Mouse (Mus musculus): Measurements from ENCODE around the gene Wfdc21. TPM values are rescaled to one million over a fixed set of nuclear protein-coding genes. Genes with fewer than 3 reads are reported as not detected.

The Wfdc21 gene
- polyA plus RNA-seq (2014; fragmentation: Nextera tagmentation; extraction: Ambion mirVana): not detected in 2 replicates

GRCm38 (mm10) chr11:83746681-83747080 is at the start of gene Wfdc21:
Gene Wfdc21, plus strand, starts transcription at chr11:83746940.
- no peak within 1 kb of the TSS for H3K4me2 ChIP-seq (ENCODE audit: low read depth)
- no peaks in the 10 kb centered on the region for H3K27me3 ChIP-seq (ENCODE audit: control insufficient read depth, insufficient read depth, low read length)
- no peak for ATAC-seq (ENCODE audit: insufficient read depth, low FRiP score, low TSS enrichment)
- 77% methylated on average over 5 of the region's 5 CpGs for WGBS
- DNase-seq (ENCODE audit: low spot score): no peak
- no peak within 1 kb of the TSS for H3K9ac ChIP-seq (ENCODE audit: low read length)
- H3K27ac ChIP-seq (ENCODE audit: low read depth, low read length): no peak within 1 kb of the TSS
- no peaks in the 10 kb centered on the region for H3K9me3 ChIP-seq (ENCODE audit: control insufficient read depth, low read length)
- no peaks in the 10 kb centered on the region for H3K4me1 ChIP-seq (ENCODE audit: control insufficient read depth, insufficient read depth, low read length)
- H3K4me3 ChIP-seq (ENCODE audit: low read depth, low read length): no peak within 1 kb of the TSS
- H3K36me3 ChIP-seq (ENCODE audit: control insufficient read depth, insufficient read depth, low read length): no peaks in the 10 kb centered on the region

- Histone ChIP-seq H3K4me3 (ENCODE audit: low read depth, low read length) (no peak within 1 kb of the TSS), H3K36me3 (ENCODE audit: control insufficient read depth, insufficient read depth, low read length) (no peaks in the 10 kb centered on the region), H3K27ac (ENCODE audit: low read depth, low read length) (no peak within 1 kb of the TSS), H3K4me1 (ENCODE audit: control insufficient read depth, insufficient read depth, low read length) (no peaks in the 10 kb centered on the region), H3K4me2 (ENCODE audit: low read depth) (no peak within 1 kb of the TSS), H3K9ac (ENCODE audit: low read length) (no peak within 1 kb of the TSS), H3K27me3 (ENCODE audit: control insufficient read depth, insufficient read depth, low read length) (no peaks in the 10 kb centered on the region), H3K9me3 (ENCODE audit: control insufficient read depth, low read length) (no peaks in the 10 kb centered on the region)
- ATAC-seq (ENCODE audit: insufficient read depth, low FRiP score, low TSS enrichment): no peak
- no peak for DNase-seq (ENCODE audit: low spot score)
- 29% methylated on average over 1 of the region's 1 CpGs for WGBS
These were observed 43.0 kb upstream of the Wfdc21 start, which contains the start of gene Wfdc17 for GRCm38 (mm10) chr11:83703705-83704104. Gene Wfdc17, plus strand, starts transcription at chr11:83703991.

GRCm38 (mm10) chr11:83708715-83709114 is 38.0 kb upstream of the Wfdc21 start, which contains the start of gene Wfdc18:
Gene Wfdc18, plus strand, starts transcription at chr11:83709015.
- 79% methylated on average over 4 of the region's 4 CpGs for WGBS

GRCm38 (mm10) chr11:83709683-83710082 is 37.1 kb upstream of the Wfdc21 start:
- Histone ChIP-seq H3K27ac (ENCODE audit: low read depth, low read length) (no peak overlapping the region), H3K36me3 (ENCODE audit: control insufficient read depth, insufficient read depth, low read length) (no peaks in the 10 kb centered on the region), H3K27me3 (ENCODE audit: control insufficient read depth, insufficient read depth, low read length) (no peaks in the 10 kb centered on the region), H3K9ac (ENCODE audit: low read length) (no peak overlapping the region), H3K9me3 (ENCODE audit: control insufficient read depth, low read length) (no peaks in the 10 kb centered on the region), H3K4me1 (ENCODE audit: control insufficient read depth, insufficient read depth, low read length) (no peaks in the 10 kb centered on the region), H3K4me2 (ENCODE audit: low read depth) (no peak overlapping the region), H3K4me3 (ENCODE audit: low read depth, low read length) (no peak overlapping the region)
- ATAC-seq (ENCODE audit: insufficient read depth, low FRiP score, low TSS enrichment) (no peak), DNase-seq (ENCODE audit: low spot score) (no peak)
- 91% methylated on average over 5 of the region's 5 CpGs for WGBS

More at GRCm38 (mm10) chr11:83708715-83709114, 38.0 kb upstream of the Wfdc21 start, which contains the start of gene Wfdc18:
- Histone ChIP-seq H3K36me3 (ENCODE audit: control insufficient read depth, insufficient read depth, low read length) (no peaks in the 10 kb centered on the region), H3K9me3 (ENCODE audit: control insufficient read depth, low read length) (no peaks in the 10 kb centered on the region), H3K27me3 (ENCODE audit: control insufficient read depth, insufficient read depth, low read length) (no peaks in the 10 kb centered on the region), H3K9ac (ENCODE audit: low read length) (no peak within 1 kb of the TSS), H3K4me1 (ENCODE audit: control insufficient read depth, insufficient read depth, low read length) (no peaks in the 10 kb centered on the region), H3K4me3 (ENCODE audit: low read depth, low read length) (no peak within 1 kb of the TSS), H3K27ac (ENCODE audit: low read depth, low read length) (no peak within 1 kb of the TSS), H3K4me2 (ENCODE audit: low read depth) (no peak within 1 kb of the TSS)
- ATAC-seq (ENCODE audit: insufficient read depth, low FRiP score, low TSS enrichment): no peak
- DNase-seq (ENCODE audit: low spot score): no peak

GRCm38 (mm10) chr11:83712671-83713070 is 34.1 kb upstream of the Wfdc21 start:
- no peaks in the 10 kb centered on the region for H3K9me3 ChIP-seq (ENCODE audit: control insufficient read depth, low read length)
- no peak overlapping the region for H3K4me3 ChIP-seq (ENCODE audit: low read depth, low read length)
- no peaks in the 10 kb centered on the region for H3K36me3 ChIP-seq (ENCODE audit: control insufficient read depth, insufficient read depth, low read length)
- ATAC-seq (ENCODE audit: insufficient read depth, low FRiP score, low TSS enrichment): no peak
- no peak for DNase-seq (ENCODE audit: low spot score)
- H3K4me2 ChIP-seq (ENCODE audit: low read depth): no peak overlapping the region
- WGBS: 85% methylated on average over 1 of the region's 1 CpGs
- no peaks in the 10 kb centered on the region for H3K27me3 ChIP-seq (ENCODE audit: control insufficient read depth, insufficient read depth, low read length)
- H3K9ac ChIP-seq (ENCODE audit: low read length): no peak overlapping the region
- H3K4me1 ChIP-seq (ENCODE audit: control insufficient read depth, insufficient read depth, low read length): no peaks in the 10 kb centered on the region
- no peak overlapping the region for H3K27ac ChIP-seq (ENCODE audit: low read depth, low read length)

- Histone ChIP-seq H3K36me3 (ENCODE audit: control insufficient read depth, insufficient read depth, low read length) (no peaks in the 10 kb centered on the region), H3K4me3 (ENCODE audit: low read depth, low read length) (no peak overlapping the region), H3K4me1 (ENCODE audit: control insufficient read depth, insufficient read depth, low read length) (no peaks in the 10 kb centered on the region), H3K9me3 (ENCODE audit: control insufficient read depth, low read length) (no peaks in the 10 kb centered on the region), H3K27me3 (ENCODE audit: control insufficient read depth, insufficient read depth, low read length) (no peaks in the 10 kb centered on the region), H3K9ac (ENCODE audit: low read length) (no peak overlapping the region), H3K27ac (ENCODE audit: low read depth, low read length) (no peak overlapping the region), H3K4me2 (ENCODE audit: low read depth) (no peak overlapping the region)
- no peak for ATAC-seq (ENCODE audit: insufficient read depth, low FRiP score, low TSS enrichment)
- 84% methylated on average over 2 of the region's 2 CpGs for WGBS
- DNase-seq (ENCODE audit: low spot score): no peak
These were observed 32.8 kb upstream of the Wfdc21 start for GRCm38 (mm10) chr11:83713925-83714324.

- Histone ChIP-seq H3K9me3 (ENCODE audit: control insufficient read depth, low read length) (no peaks in the 10 kb centered on the region), H3K4me2 (ENCODE audit: low read depth) (no peak overlapping the region), H3K27ac (ENCODE audit: low read depth, low read length) (no peak overlapping the region), H3K27me3 (ENCODE audit: control insufficient read depth, insufficient read depth, low read length) (no peaks in the 10 kb centered on the region), H3K4me3 (ENCODE audit: low read depth, low read length) (no peak overlapping the region), H3K9ac (ENCODE audit: low read length) (no peak overlapping the region), H3K36me3 (ENCODE audit: control insufficient read depth, insufficient read depth, low read length) (no peaks in the 10 kb centered on the region), H3K4me1 (ENCODE audit: control insufficient read depth, insufficient read depth, low read length) (no peaks in the 10 kb centered on the region)
- 89% methylated on average over 6 of the region's 6 CpGs for WGBS
- DNase-seq (ENCODE audit: low spot score): no peak
- ATAC-seq (ENCODE audit: insufficient read depth, low FRiP score, low TSS enrichment): no peak
These were observed 29.6 kb upstream of the Wfdc21 start for GRCm38 (mm10) chr11:83717042-83717665.

- H3K27me3 ChIP-seq (ENCODE audit: control insufficient read depth, insufficient read depth, low read length): no peaks in the 10 kb centered on the region
- no peaks in the 10 kb centered on the region for H3K9me3 ChIP-seq (ENCODE audit: control insufficient read depth, low read length)
- H3K4me2 ChIP-seq (ENCODE audit: low read depth): no peak overlapping the region
- H3K9ac ChIP-seq (ENCODE audit: low read length): no peak overlapping the region
- no peak overlapping the region for H3K4me3 ChIP-seq (ENCODE audit: low read depth, low read length)
- H3K27ac ChIP-seq (ENCODE audit: low read depth, low read length): no peak overlapping the region
- ATAC-seq (ENCODE audit: insufficient read depth, low FRiP score, low TSS enrichment) (no peak), DNase-seq (ENCODE audit: low spot score) (no peak)
- H3K4me1 ChIP-seq (ENCODE audit: control insufficient read depth, insufficient read depth, low read length): no peaks in the 10 kb centered on the region
- no peaks in the 10 kb centered on the region for H3K36me3 ChIP-seq (ENCODE audit: control insufficient read depth, insufficient read depth, low read length)
These were observed 26.0 kb upstream of the Wfdc21 start for GRCm38 (mm10) chr11:83720766-83721165.

- H3K27me3 ChIP-seq (ENCODE audit: control insufficient read depth, insufficient read depth, low read length): no peaks in the 10 kb centered on the region
- H3K4me3 ChIP-seq (ENCODE audit: low read depth, low read length): no peak overlapping the region
- H3K27ac ChIP-seq (ENCODE audit: low read depth, low read length): no peak overlapping the region
- H3K36me3 ChIP-seq (ENCODE audit: control insufficient read depth, insufficient read depth, low read length): no peaks in the 10 kb centered on the region
- H3K4me1 ChIP-seq (ENCODE audit: control insufficient read depth, insufficient read depth, low read length): no peaks in the 10 kb centered on the region
- H3K9me3 ChIP-seq (ENCODE audit: control insufficient read depth, low read length): no peaks in the 10 kb centered on the region
- H3K9ac ChIP-seq (ENCODE audit: low read length): no peak overlapping the region
- DNase-seq (ENCODE audit: low spot score) (no peak), ATAC-seq (ENCODE audit: insufficient read depth, low FRiP score, low TSS enrichment) (no peak)
- H3K4me2 ChIP-seq (ENCODE audit: low read depth): no peak overlapping the region
- 67% methylated on average over 3 of the region's 3 CpGs for WGBS
These were observed 17.8 kb upstream of the Wfdc21 start for GRCm38 (mm10) chr11:83728757-83729432.
